Mouse (Mus musculus) E14TG2a.4 (cell line): ENCODE measurements around the gene Mlh3.

Source experiments
- CTCF ChIP-seq: conservative IDR thresholded peaks from 2 replicates; pipeline ENCODE4 v1.5.1; 2014; ENCODE audit warnings: low read length
- NANOG ChIP-seq: IDR thresholded peaks from 2 replicates; pipeline ENCODE4 v1.6.1; 2014; ENCODE audit warnings: borderline replicate concordance, low read length, mixed read lengths
- POU5F1 ChIP-seq: IDR thresholded peaks from 2 replicates; pipeline ENCODE4 v1.6.1; 2014; ENCODE audit warnings: low read length, borderline replicate concordance

DNA sequence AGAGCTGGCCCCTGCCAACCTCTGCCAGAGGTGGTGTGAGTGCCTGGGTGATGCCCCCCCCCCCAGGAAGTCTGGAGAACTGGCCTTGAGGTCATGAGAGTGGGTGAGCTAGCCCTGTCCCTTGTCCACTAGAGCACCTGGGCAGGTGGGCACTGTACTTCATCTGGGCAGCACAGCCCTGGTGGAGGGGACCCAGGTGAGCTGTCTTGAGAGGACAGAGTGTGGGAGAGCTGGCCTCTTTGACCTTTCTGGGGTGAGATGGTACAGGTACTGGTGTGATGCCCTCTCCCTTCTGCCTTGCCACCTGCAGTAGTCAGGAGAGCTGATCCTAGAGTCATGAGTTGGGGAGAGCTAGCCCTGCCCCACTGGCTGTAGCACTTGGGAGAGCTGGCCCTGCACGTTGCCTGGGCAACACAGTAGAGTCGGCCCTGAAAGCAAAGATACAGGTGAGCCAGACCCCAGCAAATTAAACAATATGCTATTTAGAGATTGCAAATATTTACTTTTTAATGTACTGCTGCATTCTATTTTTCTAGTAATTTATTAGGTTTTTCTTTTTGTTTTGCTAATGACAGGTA, 52.6 kb downstream of the Mlh3 start:
- no peak for TF ChIP-seq CTCF
- TF ChIP-seq POU5F1, result no peak
- no peak for TF ChIP-seq NANOG
